Mouse (Mus musculus) MEL (cell line): Measurements from ENCODE around the gene Bicdl1. TPM values are rescaled to one million over a fixed set of nuclear protein-coding genes. Genes with fewer than 3 reads are reported as not detected.

Experiments
- DNase-seq: peaks from one replicate; pipeline ENCODE4 v3.0.0; 2011; ENCODE audit warnings: low read depth, low spot score
- H3K27ac ChIP-seq: 2 replicates; pipeline ENCODE4 v1.5.1; 2012; ENCODE audit warnings: low read depth, mild to moderate bottlenecking, control low read depth, low read length, moderate library complexity; ENCODE audit not compliant: control insufficient read depth
- H3K27me3 ChIP-seq, 2 experiments: fragments of 150-350 bp in 1 of 2; sonication (generic) in 1 of 2; 2 replicates each; pipeline ENCODE4 v1.6.1; 2012; ENCODE audit warnings: low read length in 2 of 2, mild to moderate bottlenecking in 2 of 2, improper control_type of control experiment in 1 of 2, moderate library complexity in 1 of 2; ENCODE audit not compliant: insufficient read depth in 2 of 2, control insufficient read depth in 1 of 2
- H3K36me3 ChIP-seq, 2 experiments: 2 replicates each; pipeline ENCODE4 v1.6.1; 2012 to 2014; ENCODE audit warnings: low read length in 2 of 2, improper control_type of control experiment in 1 of 2, inconsistent platforms in 1 of 2, mild to moderate bottlenecking in 1 of 2; ENCODE audit not compliant: insufficient read depth in 2 of 2, control insufficient read depth in 1 of 2
- H3K4me1 ChIP-seq, 2 experiments: fragments of 150-350 bp in 1 of 2; sonication (generic) in 1 of 2; 2 replicates each; pipeline ENCODE4 v1.6.1; 2012; ENCODE audit warnings: low read length in 2 of 2, improper control_type of control experiment in 1 of 2, mild to moderate bottlenecking in 1 of 2; ENCODE audit not compliant: insufficient read depth in 2 of 2, control insufficient read depth in 1 of 2
- H3K4me3 ChIP-seq, 2 experiments: fragments of 150-350 bp in 1 of 2; sonication (generic) in 1 of 2; 2 replicates each; pipeline ENCODE4 v1.5.1; 2012; ENCODE audit warnings: low read depth in 2 of 2, low read length in 2 of 2, mild to moderate bottlenecking in 2 of 2, moderate library complexity in 2 of 2, control low read depth in 1 of 2, improper control_type of control experiment in 1 of 2; ENCODE audit not compliant: control insufficient read depth in 1 of 2, insufficient read depth in 1 of 2
- H3K79me2 ChIP-seq: 2 replicates; pipeline ENCODE4 v1.6.1; 2012; ENCODE audit warnings: mild to moderate bottlenecking, low read length, moderate library complexity; ENCODE audit not compliant: control insufficient read depth, poor library complexity, insufficient read depth
- H3K9ac ChIP-seq: 2 replicates; pipeline ENCODE4 v1.6.1; 2012; ENCODE audit warnings: low read depth, mild to moderate bottlenecking, control low read depth, low read length, moderate library complexity; ENCODE audit not compliant: control insufficient read depth, poor library complexity, severe bottlenecking
- H3K9me3 ChIP-seq: fragments of 150-350 bp; sonication (generic); replicated peaks from 2 replicates; pipeline ENCODE4 v1.6.1; 2012; ENCODE audit warnings: mild to moderate bottlenecking, low read length, improper control_type of control experiment, moderate library complexity; ENCODE audit not compliant: insufficient read depth
- BHLHE40 ChIP-seq: IDR thresholded peaks from 2 replicates; pipeline ENCODE4 v1.6.1; 2012; ENCODE audit warnings: low read depth, mild to moderate bottlenecking, inconsistent platforms, low read length, improper control_type of control experiment, borderline replicate concordance
- CHD2 ChIP-seq: IDR thresholded peaks from 2 replicates; pipeline ENCODE4 v1.6.1; 2011; ENCODE audit warnings: low read length, improper control_type of control experiment
- CTCF ChIP-seq, 3 experiments: IDR thresholded peaks in 2 of 3; conservative IDR thresholded peaks in 1 of 3; 2 replicates each; pipeline ENCODE4 v1.5.1; 2011 to 2012; ENCODE audit warnings: low read length in 3 of 3, low read depth in 2 of 3, mild to moderate bottlenecking in 2 of 3, improper control_type of control experiment in 1 of 3, inconsistent platforms in 1 of 3, mixed read lengths in 1 of 3, moderate library complexity in 1 of 3; ENCODE audit not compliant: control insufficient read depth in 1 of 3, insufficient read depth in 1 of 3, poor library complexity in 1 of 3, severe bottlenecking in 1 of 3
- EP300 ChIP-seq, 2 experiments: IDR thresholded peaks; 2 replicates each; pipeline ENCODE4 v1.6.1; 2011; ENCODE audit warnings: improper control_type of control experiment in 2 of 2, low read length in 2 of 2, low read depth in 1 of 2, mild to moderate bottlenecking in 1 of 2
- HCFC1 ChIP-seq: IDR thresholded peaks from 2 replicates; pipeline ENCODE4 v1.6.1; 2012; ENCODE audit warnings: low read depth, mild to moderate bottlenecking, inconsistent platforms, low read length, improper control_type of control experiment, moderate library complexity
- JUND ChIP-seq: IDR thresholded peaks from 2 replicates; pipeline ENCODE4 v1.6.1; 2011; ENCODE audit warnings: low read depth, mild to moderate bottlenecking, improper control_type of control experiment, low read length
- MAFK ChIP-seq: IDR thresholded peaks from 2 replicates; pipeline ENCODE4 v1.6.1; 2011; ENCODE audit warnings: low read depth, mild to moderate bottlenecking, low read length, improper control_type of control experiment, borderline replicate concordance
- NELFE ChIP-seq: IDR thresholded peaks from 2 replicates; pipeline ENCODE4 v1.6.1; 2011; ENCODE audit warnings: low read depth, low read length, improper control_type of control experiment
- NRF1 ChIP-seq: IDR thresholded peaks from 2 replicates; pipeline ENCODE4 v1.6.1; 2014; ENCODE audit warnings: low read depth, mild to moderate bottlenecking, inconsistent platforms, low read length, improper control_type of control experiment, moderate library complexity; ENCODE audit not compliant: poor library complexity, insufficient read depth, severe bottlenecking
- POLR2A ChIP-seq, 2 experiments: IDR thresholded peaks; 2 replicates each; pipeline ENCODE4 v1.6.1; 2011 to 2012; ENCODE audit warnings: low read length in 2 of 2, mild to moderate bottlenecking in 2 of 2, control low read depth in 1 of 2, improper control_type of control experiment in 1 of 2, low read depth in 1 of 2, moderate library complexity in 1 of 2; ENCODE audit not compliant: control insufficient read depth in 1 of 2, insufficient read depth in 1 of 2, poor library complexity in 1 of 2
- POLR2AphosphoS2 ChIP-seq: IDR thresholded peaks from 2 replicates; pipeline ENCODE4 v1.6.1; 2011; ENCODE audit warnings: low read length, improper control_type of control experiment
- TAL1 ChIP-seq: IDR thresholded peaks from 2 replicates; pipeline ENCODE4 v1.6.1; 2012; ENCODE audit warnings: mild to moderate bottlenecking, inconsistent platforms, low read length, moderate library complexity, mixed read lengths
- TBP ChIP-seq: IDR thresholded peaks from 2 replicates; pipeline ENCODE4 v1.8.0; 2011; ENCODE audit warnings: low read depth, low read length, improper control_type of control experiment
- UBTF ChIP-seq: IDR thresholded peaks from 2 replicates; pipeline ENCODE4 v1.6.1; 2012; ENCODE audit warnings: low read depth, mild to moderate bottlenecking, inconsistent platforms, low read length, improper control_type of control experiment, moderate library complexity, borderline replicate concordance; ENCODE audit not compliant: insufficient read depth
- USF1 ChIP-seq: IDR thresholded peaks from 2 replicates; pipeline ENCODE4 v1.6.1; 2014; ENCODE audit warnings: low read depth, mild to moderate bottlenecking, inconsistent platforms, low read length, improper control_type of control experiment, moderate library complexity
- ZKSCAN1 ChIP-seq: IDR thresholded peaks from 2 replicates; pipeline ENCODE4 v1.6.1; 2012; ENCODE audit warnings: low read depth, mild to moderate bottlenecking, inconsistent platforms, low read length, improper control_type of control experiment, moderate library complexity
- ZMIZ1 ChIP-seq: IDR thresholded peaks from 2 replicates; pipeline ENCODE4 v1.6.1; 2012; ENCODE audit warnings: low read depth, mild to moderate bottlenecking, inconsistent platforms, low read length, improper control_type of control experiment, moderate library complexity
- ZNF384 ChIP-seq: IDR thresholded peaks from 2 replicates; pipeline ENCODE4 v1.6.1; 2012; ENCODE audit warnings: low read depth, mild to moderate bottlenecking, inconsistent platforms, low read length, improper control_type of control experiment
- polyA plus RNA-seq, 2 experiments: library from polyadenylated mRNA; stranded (reverse) in 1 of 2; unstranded in 1 of 2; fragments of >175 nt in 1 of 2; fragments of >200 nt in 1 of 2; gene quantifications; 2 replicates each; pipeline versions ENCODE4 v1.2.1 to v1.2.4; 2012; ENCODE audit warnings: low replicate concordance in 2 of 2, low read depth in 1 of 2; ENCODE audit not compliant: insufficient read length in 2 of 2, insufficient read depth in 1 of 2, missing spikeins in 1 of 2
- total RNA-seq: library from RNA; depleted of rRNA; stranded (reverse); fragments of 300-350 nt; gene quantifications from 2 replicates; pipeline ENCODE4 v1.2.3, GENCODE M21; 2012

Bicdl1 gene
- total and polyA plus RNA-seq, 3 experiments: 3.5 to 13.4 TPM; not detected in 1

- TF ChIP-seq USF1 (no peak), POLR2A (IDR thresholded peaks at IDR 0.05; ENCODE audit: control insufficient read depth in 1 of 2, insufficient read depth in 1 of 2, low read depth in 1 of 2, low read length in 2 of 2, poor library complexity in 1 of 2) (peak in 1 of 2 experiments; percentile 60; a peak in 1 of 4 replicates), TAL1 (no peak), NRF1 (peak; percentile 38; the same call in 1 of the 2 replicates), JUND (no peak), TBP (no peak), ZKSCAN1 (no peak), EP300 (IDR thresholded peaks at IDR 0.05; ENCODE audit: low read depth in 1 of 2, low read length in 2 of 2) (no peak)
- TF ChIP-seq, all 39 proteins: peak for 6
Measured at GRCm38 (mm10) chr5:115732176-115732848, 891 bp upstream of the Bicdl1 start (continued).

- Histone ChIP-seq H3K27me3 (peaks cover 0 to 3% of the 10 kb centered on the region in 2 experiments; a peak in 1 of 4 replicates), H3K4me1 (peaks cover 0 to 2% of the 10 kb centered on the region in 2 experiments; a peak in 1 of 4 replicates), H3K27ac (no peak overlapping the region), H3K79me2 (no peaks in the 10 kb centered on the region; the same call in 1 of the 2 replicates), H3K9ac (peak overlapping the region; percentile 78), H3K4me3 (peak overlapping the region; percentile 54 to 68; a peak in 3 of 4 replicates), H3K9me3 (no peaks in the 10 kb centered on the region)
- peak; percentile 60 for DNase-seq
- no peak for TF ChIP-seq BHLHE40
- no peak for TF ChIP-seq ZMIZ1
- no peak for TF ChIP-seq CTCF (IDR thresholded peaks at IDR 0.05 in 2 of 3, conservative IDR thresholded peaks at IDR 0.05 in 1 of 3; ENCODE audit: control insufficient read depth in 1 of 3, insufficient read depth in 1 of 3, low read depth in 2 of 3, low read length in 3 of 3, poor library complexity in 1 of 3, severe bottlenecking in 1 of 3)
- TF ChIP-seq HCFC1: no peak
- TF ChIP-seq NELFE: no peak
- TF ChIP-seq TBP: no peak
- TF ChIP-seq CHD2: no peak
- TF ChIP-seq ZNF384: no peak
- no peak for TF ChIP-seq POLR2AphosphoS2
- no peak for TF ChIP-seq UBTF
- TF ChIP-seq MAFK: no peak
- TF ChIP-seq, all 39 proteins: peak for 0
- peaks cover 0 to 4% of the 10 kb centered on the region in 2 experiments; a peak in 2 of 4 replicates for H3K36me3 ChIP-seq
Measured at GRCm38 (mm10) chr5:115731732-115732175, 333 bp upstream of the Bicdl1 start.
